Mouse (Mus musculus): Measurements from ENCODE around the gene Rin3. TPM values are rescaled to one million over a fixed set of nuclear protein-coding genes. Genes with fewer than 3 reads are reported as not detected.

The Rin3 gene
- polyA plus RNA-seq, 1 experiment, result 1.4 TPM

- no peak overlapping the region for H3K4me3 ChIP-seq (ENCODE audit: insufficient read depth, low read length)
- no peak overlapping the region for H3K27ac ChIP-seq (ENCODE audit: insufficient read depth, low read length)
- no peak for TF ChIP-seq CTCF (IDR thresholded peaks at IDR 0.05; ENCODE audit: extremely low read depth, insufficient read depth, low read length)
- TF ChIP-seq POLR2A (IDR thresholded peaks at IDR 0.05; ENCODE audit: extremely low read depth, insufficient read depth, low read length), result no peak
- no peaks in the 10 kb centered on the region for H3K4me1 ChIP-seq (ENCODE audit: control insufficient read depth, insufficient read depth, low read length)
These were observed 4.0 kb downstream of the Rin3 start for GRCm38 (mm10) chr12:102286681-102287414.

GRCm38 (mm10) chr12:102287904-102288602, 5.2 kb downstream of the Rin3 start:
- Histone ChIP-seq H3K4me3 (ENCODE audit: insufficient read depth, low read length) (no peak overlapping the region), H3K4me1 (ENCODE audit: control insufficient read depth, insufficient read depth, low read length) (no peaks in the 10 kb centered on the region), H3K27ac (ENCODE audit: insufficient read depth, low read length) (no peak overlapping the region)
- TF ChIP-seq POLR2A (IDR thresholded peaks at IDR 0.05; ENCODE audit: extremely low read depth, insufficient read depth, low read length), result no peak
- TF ChIP-seq CTCF (IDR thresholded peaks at IDR 0.05; ENCODE audit: extremely low read depth, insufficient read depth, low read length), result no peak

- Histone ChIP-seq H3K4me3 (ENCODE audit: insufficient read depth, low read length) (no peak overlapping the region), H3K4me1 (ENCODE audit: control insufficient read depth, insufficient read depth, low read length) (no peaks in the 10 kb centered on the region), H3K27ac (ENCODE audit: insufficient read depth, low read length) (no peak overlapping the region)
- TF ChIP-seq POLR2A (IDR thresholded peaks at IDR 0.05; ENCODE audit: extremely low read depth, insufficient read depth, low read length) (no peak), CTCF (IDR thresholded peaks at IDR 0.05; ENCODE audit: extremely low read depth, insufficient read depth, low read length) (no peak)
These were observed 6.0 kb downstream of the Rin3 start for GRCm38 (mm10) chr12:102288846-102289245.

GRCm38 (mm10) chr12:102289568-102289967, 6.7 kb downstream of the Rin3 start:
- TF ChIP-seq POLR2A (IDR thresholded peaks at IDR 0.05; ENCODE audit: extremely low read depth, insufficient read depth, low read length), result no peak
- TF ChIP-seq CTCF (IDR thresholded peaks at IDR 0.05; ENCODE audit: extremely low read depth, insufficient read depth, low read length), result no peak
- Histone ChIP-seq H3K4me1 (ENCODE audit: control insufficient read depth, insufficient read depth, low read length) (no peaks in the 10 kb centered on the region), H3K27ac (ENCODE audit: insufficient read depth, low read length) (no peak overlapping the region), H3K4me3 (ENCODE audit: insufficient read depth, low read length) (no peak overlapping the region)

DNA sequence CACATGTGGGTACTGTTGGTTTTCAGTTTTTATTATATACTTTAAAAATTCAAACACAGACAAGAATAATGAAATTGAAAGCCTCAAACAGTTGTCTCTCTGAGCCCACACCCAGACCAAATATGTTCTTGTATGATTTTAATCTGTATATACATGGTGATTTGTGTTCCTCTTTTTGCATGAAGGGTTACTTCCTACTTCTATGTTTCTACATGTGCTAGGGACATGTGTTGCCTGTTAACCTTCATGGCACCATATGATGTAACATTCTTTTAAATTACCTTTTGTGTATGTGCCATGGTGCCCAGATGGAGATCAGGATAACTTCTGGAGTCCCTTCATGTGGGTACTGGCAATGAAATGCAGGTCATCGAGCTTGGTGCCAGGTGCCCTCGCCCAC, 7.8 kb downstream of the Rin3 start:
- Histone ChIP-seq H3K4me3 (ENCODE audit: insufficient read depth, low read length) (no peak overlapping the region), H3K4me1 (ENCODE audit: control insufficient read depth, insufficient read depth, low read length) (no peaks in the 10 kb centered on the region)

GRCm38 (mm10) chr12:102291686-102292085, 8.8 kb downstream of the Rin3 start:
- Histone ChIP-seq H3K4me3 (ENCODE audit: insufficient read depth, low read length) (no peak overlapping the region), H3K4me1 (ENCODE audit: control insufficient read depth, insufficient read depth, low read length) (no peaks in the 10 kb centered on the region), H3K27ac (ENCODE audit: insufficient read depth, low read length) (no peak overlapping the region)
- no peak for TF ChIP-seq CTCF (IDR thresholded peaks at IDR 0.05; ENCODE audit: extremely low read depth, insufficient read depth, low read length)
- no peak for TF ChIP-seq POLR2A (IDR thresholded peaks at IDR 0.05; ENCODE audit: extremely low read depth, insufficient read depth, low read length)

More for the DNA sequence above, 7.8 kb downstream of the Rin3 start:
- TF ChIP-seq POLR2A (IDR thresholded peaks at IDR 0.05; ENCODE audit: extremely low read depth, insufficient read depth, low read length), result no peak
- TF ChIP-seq CTCF (IDR thresholded peaks at IDR 0.05; ENCODE audit: extremely low read depth, insufficient read depth, low read length), result no peak
- H3K27ac ChIP-seq (ENCODE audit: insufficient read depth, low read length), result no peak overlapping the region

DNA sequence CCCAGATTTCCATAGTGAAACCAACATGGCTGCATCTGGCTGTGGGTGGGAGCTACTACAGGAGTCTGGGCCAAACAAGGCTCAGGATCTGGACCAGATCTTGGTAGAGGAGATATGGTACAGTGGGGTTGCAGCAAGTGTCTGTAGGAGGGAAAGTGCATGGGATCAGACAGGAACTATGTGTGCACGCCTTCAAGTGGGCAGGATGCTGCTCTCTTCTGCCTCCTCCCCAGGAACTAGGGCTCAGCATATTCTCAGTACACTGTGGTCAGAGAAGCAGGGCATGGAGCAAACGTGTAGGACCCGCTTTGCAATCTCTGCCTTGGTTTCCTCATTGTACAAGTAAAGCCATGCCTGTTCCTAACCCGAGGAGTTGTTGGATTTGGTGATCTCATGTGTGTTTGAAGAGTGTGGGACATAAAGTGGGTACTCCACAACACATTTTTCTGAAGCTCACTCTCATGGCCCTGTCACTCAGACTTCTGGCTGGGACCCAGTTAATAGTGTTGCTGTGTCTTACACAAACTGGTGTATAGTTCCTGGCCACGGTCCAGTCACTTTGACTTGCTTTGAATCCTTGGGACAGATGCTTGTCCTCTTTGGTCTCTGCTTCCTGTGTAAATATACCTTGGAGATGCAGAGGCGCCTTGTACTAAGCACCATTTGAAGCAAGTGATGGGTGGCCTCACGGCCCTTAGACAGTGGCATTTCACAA, 9.8 kb downstream of the Rin3 start:
- H3K27ac ChIP-seq (ENCODE audit: insufficient read depth, low read length), result no peak overlapping the region
- no peak overlapping the region for H3K4me3 ChIP-seq (ENCODE audit: insufficient read depth, low read length)
- TF ChIP-seq CTCF (IDR thresholded peaks at IDR 0.05; ENCODE audit: extremely low read depth, insufficient read depth, low read length), result no peak
- TF ChIP-seq POLR2A (IDR thresholded peaks at IDR 0.05; ENCODE audit: extremely low read depth, insufficient read depth, low read length), result no peak
- H3K4me1 ChIP-seq (ENCODE audit: control insufficient read depth, insufficient read depth, low read length), result no peaks in the 10 kb centered on the region

GRCm38 (mm10) chr12:102294634-102295033, 11.8 kb downstream of the Rin3 start:
- Histone ChIP-seq H3K27ac (ENCODE audit: insufficient read depth, low read length) (no peak overlapping the region), H3K4me1 (ENCODE audit: control insufficient read depth, insufficient read depth, low read length) (no peaks in the 10 kb centered on the region), H3K4me3 (ENCODE audit: insufficient read depth, low read length) (no peak overlapping the region)
- TF ChIP-seq CTCF (IDR thresholded peaks at IDR 0.05; ENCODE audit: extremely low read depth, insufficient read depth, low read length) (no peak), POLR2A (IDR thresholded peaks at IDR 0.05; ENCODE audit: extremely low read depth, insufficient read depth, low read length) (no peak)

DNA sequence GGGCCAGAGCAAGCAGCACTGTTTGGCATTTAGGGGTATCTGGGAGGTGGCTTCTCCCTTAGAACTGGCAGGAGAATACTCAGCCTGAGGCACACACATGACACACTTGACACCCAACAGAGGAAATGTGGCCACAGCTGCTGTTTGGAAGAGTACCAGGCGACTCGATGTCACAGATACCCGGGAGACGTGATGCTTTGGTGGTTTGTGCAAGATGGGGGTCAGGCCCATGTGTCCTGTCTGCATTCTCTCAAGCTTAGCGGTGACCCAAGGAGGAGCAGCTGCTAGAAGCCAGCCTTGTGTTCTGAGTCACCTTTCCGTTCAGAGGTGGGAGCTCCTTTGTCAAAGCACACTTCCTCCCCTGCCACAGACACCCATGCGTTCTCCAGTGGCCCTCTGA, 12.4 kb downstream of the Rin3 start:
- TF ChIP-seq POLR2A (IDR thresholded peaks at IDR 0.05; ENCODE audit: extremely low read depth, insufficient read depth, low read length) (no peak), CTCF (IDR thresholded peaks at IDR 0.05; ENCODE audit: extremely low read depth, insufficient read depth, low read length) (no peak)
- Histone ChIP-seq H3K4me3 (ENCODE audit: insufficient read depth, low read length) (no peak overlapping the region), H3K4me1 (ENCODE audit: control insufficient read depth, insufficient read depth, low read length) (no peaks in the 10 kb centered on the region), H3K27ac (ENCODE audit: insufficient read depth, low read length) (no peak overlapping the region)

Data from cortical plate, adult 2 months (tissue).